Mouse (Mus musculus) heart, adult 2 months (tissue): ENCODE results near the gene Zfp618.

ENCODE experiments used
- CTCF ChIP-seq: fragments of 200-600 bp; IDR thresholded peaks from 2 replicates; pipeline ENCODE4 v1.8.1; 2022; ENCODE audit warnings: antibody characterized with exemption, mild to moderate bottlenecking, moderate library complexity
- POLR2A ChIP-seq: fragments of 200-500 bp; IDR thresholded peaks from 2 replicates; pipeline ENCODE4 v1.6.1; 2011; ENCODE audit warnings: mild to moderate bottlenecking, low read depth, low read length, control low read depth; ENCODE audit not compliant: insufficient read depth

DNA sequence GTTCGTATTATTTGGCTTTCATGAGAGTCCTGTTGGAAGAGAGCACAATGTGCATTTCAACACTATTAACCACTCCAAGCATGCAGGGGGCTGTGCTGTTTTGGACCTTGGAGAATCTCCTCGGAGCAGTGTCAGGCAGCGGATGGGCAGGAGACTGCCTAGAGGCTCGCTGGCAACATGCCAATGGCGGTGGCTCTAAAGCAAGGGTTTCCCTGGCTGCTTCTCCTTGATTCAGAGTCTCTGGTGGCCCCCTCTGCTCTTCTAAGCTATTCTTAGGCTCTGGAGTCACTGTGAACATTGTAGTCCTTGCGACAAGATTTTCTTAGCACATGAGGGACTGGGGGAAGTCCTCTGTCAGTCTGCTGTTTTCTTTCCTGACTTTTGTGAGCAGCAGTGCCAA lies 33.5 kb downstream of the Zfp618 start:
- no peak for TF ChIP-seq CTCF
- no peak for TF ChIP-seq POLR2A
